Mouse (Mus musculus): ENCODE results near the gene Macrod2.
A peak's percentile ranks its signal among the peaks of the same experiment; 100 is the strongest.

The Macrod2 gene

DNA sequence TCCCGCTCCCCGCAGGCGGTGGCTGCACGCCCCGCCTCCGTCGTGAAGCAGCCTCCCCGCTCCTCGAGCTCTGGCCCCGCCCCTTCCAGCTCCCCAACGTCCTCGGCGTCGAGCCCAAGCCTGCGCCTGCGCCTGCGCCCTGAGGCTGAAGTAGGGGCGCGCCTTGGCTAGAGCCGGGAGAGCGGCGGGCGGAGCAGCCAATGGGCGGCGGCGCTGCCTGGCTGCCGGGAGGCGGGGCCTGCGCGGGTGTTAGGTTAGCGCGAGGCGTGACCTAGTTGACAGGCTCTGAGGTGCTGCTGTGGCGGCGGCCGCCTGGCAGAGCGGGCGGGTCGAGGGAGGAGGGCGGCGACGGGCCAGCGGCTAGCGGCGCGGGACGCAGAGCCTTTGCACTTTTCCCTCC, at the start of gene Macrod2:
Macrod2 (plus strand) TSS at position 131 of the 400 bp plus-strand sequence.
- DNase-seq (ENCODE audit: low read depth, low spot score) = peak; percentile 97

DNA sequence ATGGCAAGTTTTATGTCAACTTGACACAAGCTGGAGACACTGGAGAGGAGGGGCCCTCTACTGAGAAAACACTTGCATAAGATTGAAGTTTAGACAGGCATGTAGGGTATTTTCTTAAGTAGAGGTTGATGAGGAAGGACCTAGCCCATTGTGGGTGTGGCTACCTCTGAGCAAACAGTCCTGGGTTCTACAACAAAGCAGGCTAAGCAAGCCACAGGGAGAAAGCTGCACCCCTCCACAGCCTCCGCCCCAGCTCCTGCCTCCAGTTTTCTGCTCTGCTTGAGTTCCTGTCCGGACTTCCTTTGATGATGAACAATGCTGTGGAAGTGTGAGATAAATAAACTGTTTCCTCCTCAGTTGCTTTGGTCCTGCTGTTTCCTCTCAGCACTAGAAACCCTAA, 35.2 kb upstream of the Macrod2 start:
- peak; percentile 2 for DNase-seq (ENCODE audit: low read depth, low spot score)

DNA sequence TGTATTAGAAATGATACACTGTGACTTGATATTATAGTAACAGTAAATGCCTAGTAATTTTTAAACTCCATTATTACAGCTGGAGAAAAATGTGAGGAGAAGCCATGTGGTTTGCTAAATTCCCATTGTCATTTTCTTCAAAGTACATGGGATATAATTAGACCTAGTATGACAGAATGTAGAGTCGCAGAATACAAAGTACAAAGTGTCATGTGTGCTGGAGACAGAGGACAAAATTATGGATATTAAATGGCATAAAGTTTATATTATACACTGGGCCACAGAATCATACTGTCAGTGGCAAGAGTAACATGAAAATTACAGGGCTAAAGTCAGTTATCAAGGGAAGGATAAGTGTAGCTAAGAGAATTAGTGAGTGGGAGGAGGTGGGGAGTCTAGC, 30.3 kb upstream of the Macrod2 start:
- DNase-seq (ENCODE audit: low read depth, low spot score) = no peak

GRCm38 (mm10) chr2:140389525-140389924, 5.6 kb upstream of the Macrod2 start, which contains the start of gene Sel1l2:
Gene Sel1l2 (minus strand): TSS chr2:140389706.
- DNase-seq (ENCODE audit: low read depth, low spot score) = no peak

DNA sequence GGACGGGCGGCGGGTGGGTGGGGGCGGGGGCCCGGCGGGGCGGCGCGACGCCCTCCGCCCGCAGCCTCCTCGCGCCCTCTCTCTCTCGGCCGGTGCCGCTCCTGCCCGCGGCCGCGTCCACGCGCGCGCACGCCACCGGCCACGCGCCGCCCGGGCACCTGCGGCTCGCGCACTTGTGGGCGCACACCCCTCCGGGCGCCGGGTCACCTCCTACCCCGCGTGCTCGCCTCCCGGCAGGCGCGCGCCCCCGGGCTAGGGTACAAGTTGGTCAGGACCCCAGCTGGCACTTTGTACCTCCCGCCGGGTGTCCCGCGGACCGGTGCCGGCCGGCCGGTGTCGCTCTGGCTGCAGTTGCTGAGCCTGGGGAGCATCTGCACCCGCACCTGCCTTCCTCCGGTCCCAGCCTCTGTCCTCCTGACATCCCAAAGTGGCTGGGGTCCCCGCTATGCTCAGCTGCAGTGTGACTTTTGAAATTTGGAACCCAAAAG, 679 bp downstream of the Macrod2 start:
- peak; percentile 48 for DNase-seq (ENCODE audit: low read depth, low spot score)

DNA sequence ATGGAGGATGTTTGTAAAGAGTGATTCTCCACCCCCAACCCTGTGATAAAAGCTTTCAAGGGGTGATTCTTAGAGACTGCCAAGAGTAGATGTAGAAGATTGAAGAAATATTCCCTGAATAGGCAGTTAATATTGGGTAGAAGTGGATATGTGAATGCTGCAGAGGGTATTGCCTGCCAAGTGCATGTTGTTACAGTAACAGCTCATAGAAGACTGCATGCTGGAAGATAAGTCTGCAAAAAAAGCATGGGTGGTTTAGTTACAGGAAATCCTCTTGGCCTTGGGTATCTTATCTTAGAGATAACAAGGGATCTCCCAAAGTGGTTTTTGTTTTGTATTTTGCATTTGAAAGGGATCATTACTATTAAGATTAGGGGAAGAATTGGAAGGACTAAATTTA, 30.7 kb downstream of the Macrod2 start:
- no peak for DNase-seq (ENCODE audit: low read depth, low spot score)

GRCm38 (mm10) chr2:140427283-140427682, 32.2 kb downstream of the Macrod2 start:
- peak; percentile 59 for DNase-seq (ENCODE audit: low read depth, low spot score)

- DNase-seq (ENCODE audit: low read depth, low spot score) = no peak
Measured at GRCm38 (mm10) chr2:140439081-140439480, 44.0 kb downstream of the Macrod2 start.

DNA sequence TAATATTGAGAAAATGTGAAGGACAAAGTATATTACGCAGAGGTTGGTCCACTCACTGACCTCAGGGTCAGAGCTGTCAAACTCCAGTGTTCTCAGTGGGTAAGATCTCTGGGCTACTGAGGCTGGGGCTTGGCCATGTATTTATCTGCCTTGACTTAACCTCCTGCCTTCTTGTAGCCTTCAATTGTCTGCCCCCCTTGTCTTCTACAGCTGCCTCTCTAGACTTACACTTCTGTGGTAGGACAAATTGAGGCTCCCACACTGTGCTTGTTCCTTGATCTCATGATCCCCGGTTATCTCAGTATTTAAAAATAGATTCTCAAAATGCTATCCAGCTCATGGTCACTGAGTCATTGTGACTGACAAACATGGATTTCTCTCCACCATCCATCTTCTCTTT, 53.5 kb downstream of the Macrod2 start:
- DNase-seq (ENCODE audit: low read depth, low spot score) = no peak

DNA sequence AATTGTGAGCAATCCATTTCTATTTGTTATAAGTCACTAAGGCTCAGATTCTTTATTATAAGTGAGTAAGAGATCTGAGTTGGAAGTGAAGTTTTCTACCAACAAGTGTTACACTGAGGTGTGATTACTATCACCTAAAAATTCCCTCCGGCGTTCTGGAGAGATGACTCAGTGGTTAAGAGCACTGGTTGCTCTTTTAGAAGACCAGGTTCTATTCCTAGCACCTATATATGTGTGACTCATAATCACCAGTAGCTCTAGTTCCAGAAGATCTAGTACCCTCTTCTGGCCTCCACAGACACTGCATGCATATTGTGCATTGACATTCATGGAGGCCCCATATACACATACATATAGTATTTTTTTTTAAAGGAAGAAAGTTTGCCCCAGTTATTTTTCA, 80.7 kb downstream of the Macrod2 start:
- DNase-seq (ENCODE audit: low read depth, low spot score) = no peak

GRCm38 (mm10) chr2:140476891-140477290, 81.8 kb downstream of the Macrod2 start:
- DNase-seq (ENCODE audit: low read depth, low spot score) = no peak

DNA sequence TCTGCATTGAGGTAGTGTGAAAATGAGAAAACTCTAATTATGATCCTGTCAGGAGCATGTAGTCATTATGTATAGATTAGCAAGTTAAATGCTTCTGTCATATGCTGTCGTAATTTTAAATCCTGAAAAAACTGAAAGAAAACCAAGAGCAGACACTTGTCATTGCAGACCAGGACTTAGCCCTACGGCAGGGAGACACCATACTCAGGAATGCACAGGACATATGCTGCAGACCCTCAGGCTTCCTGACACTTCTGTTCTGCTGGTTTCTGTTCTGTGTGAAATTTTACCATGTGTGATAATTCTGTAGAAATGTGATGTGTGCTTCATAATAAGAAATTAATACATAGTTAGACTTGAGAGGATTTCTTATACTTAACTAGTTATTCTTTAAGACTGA, 87.5 kb downstream of the Macrod2 start:
- no peak for DNase-seq (ENCODE audit: low read depth, low spot score)

GRCm38 (mm10) chr2:140497688-140498087, 102.6 kb downstream of the Macrod2 start:
- DNase-seq (ENCODE audit: low read depth, low spot score) = no peak

- peak; percentile 46 for DNase-seq (ENCODE audit: low read depth, low spot score)
Measured at GRCm38 (mm10) chr2:140500951-140501350, 105.8 kb downstream of the Macrod2 start.

DNA sequence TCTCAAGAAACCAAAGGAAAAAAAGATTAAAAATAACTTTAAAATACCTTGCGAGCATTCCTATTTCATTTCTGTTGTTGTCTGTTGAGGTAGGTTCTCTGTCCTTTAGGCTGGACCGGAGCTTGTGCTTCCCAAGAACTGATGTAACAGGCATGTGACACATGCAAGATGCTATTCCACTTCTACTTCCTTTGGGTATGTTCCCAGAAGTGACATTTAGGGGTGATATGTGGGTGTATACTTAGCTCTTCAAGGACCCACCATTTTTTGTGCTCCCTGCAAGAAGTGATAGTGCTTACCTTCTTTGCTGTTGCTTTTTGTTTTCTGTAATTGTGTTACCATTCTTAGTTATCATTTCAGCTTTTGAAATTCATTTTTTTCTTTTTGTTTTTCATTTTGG, 126.4 kb downstream of the Macrod2 start:
- DNase-seq (ENCODE audit: low read depth, low spot score) = no peak

DNA sequence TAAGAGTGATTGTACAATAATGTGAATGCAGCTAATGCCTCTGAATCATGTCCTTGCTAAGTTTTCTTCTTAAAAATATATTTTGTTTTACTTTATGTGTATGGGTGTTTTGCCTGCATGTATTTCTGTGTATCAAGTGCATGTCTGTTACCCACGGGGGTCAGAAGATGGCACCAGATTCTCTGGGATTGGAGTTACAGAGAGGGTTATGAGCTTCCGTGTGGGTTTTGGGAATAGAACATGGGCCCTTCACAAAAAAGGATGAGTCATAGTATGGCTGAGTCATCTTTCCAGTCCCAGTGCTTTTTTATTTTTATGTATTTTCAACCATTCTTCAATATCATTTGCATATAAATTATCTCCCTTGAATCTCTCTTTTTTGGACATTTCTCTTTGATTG, 135.1 kb downstream of the Macrod2 start:
- DNase-seq (ENCODE audit: low read depth, low spot score) = no peak

DNA sequence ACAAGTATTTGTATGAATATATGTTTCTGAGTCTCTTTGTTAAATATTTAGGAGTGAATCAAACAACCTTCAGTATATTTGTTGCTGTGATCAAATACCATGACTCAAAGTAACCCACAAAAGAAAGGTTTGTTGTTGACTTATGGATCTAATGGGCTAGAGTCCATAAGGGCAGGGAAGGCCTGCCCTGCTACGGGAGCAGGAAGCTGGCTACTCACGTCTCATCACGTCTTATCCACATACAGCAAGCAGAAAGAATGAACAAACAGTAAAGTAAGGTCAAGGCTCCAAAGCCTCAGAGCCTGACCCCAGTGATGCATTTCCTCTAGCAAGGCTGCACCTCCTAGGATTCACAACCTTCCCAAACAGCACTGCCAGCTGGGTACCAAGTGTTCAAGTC, 136.9 kb downstream of the Macrod2 start:
- no peak for DNase-seq (ENCODE audit: low read depth, low spot score)

GRCm38 (mm10) chr2:140532859-140533519, 137.9 kb downstream of the Macrod2 start:
- DNase-seq (ENCODE audit: low read depth, low spot score) = no peak

GRCm38 (mm10) chr2:140533621-140534020, 138.5 kb downstream of the Macrod2 start:
- no peak for DNase-seq (ENCODE audit: low read depth, low spot score)

GRCm38 (mm10) chr2:140534583-140534982, 139.5 kb downstream of the Macrod2 start:
- DNase-seq (ENCODE audit: low read depth, low spot score) = no peak

DNA sequence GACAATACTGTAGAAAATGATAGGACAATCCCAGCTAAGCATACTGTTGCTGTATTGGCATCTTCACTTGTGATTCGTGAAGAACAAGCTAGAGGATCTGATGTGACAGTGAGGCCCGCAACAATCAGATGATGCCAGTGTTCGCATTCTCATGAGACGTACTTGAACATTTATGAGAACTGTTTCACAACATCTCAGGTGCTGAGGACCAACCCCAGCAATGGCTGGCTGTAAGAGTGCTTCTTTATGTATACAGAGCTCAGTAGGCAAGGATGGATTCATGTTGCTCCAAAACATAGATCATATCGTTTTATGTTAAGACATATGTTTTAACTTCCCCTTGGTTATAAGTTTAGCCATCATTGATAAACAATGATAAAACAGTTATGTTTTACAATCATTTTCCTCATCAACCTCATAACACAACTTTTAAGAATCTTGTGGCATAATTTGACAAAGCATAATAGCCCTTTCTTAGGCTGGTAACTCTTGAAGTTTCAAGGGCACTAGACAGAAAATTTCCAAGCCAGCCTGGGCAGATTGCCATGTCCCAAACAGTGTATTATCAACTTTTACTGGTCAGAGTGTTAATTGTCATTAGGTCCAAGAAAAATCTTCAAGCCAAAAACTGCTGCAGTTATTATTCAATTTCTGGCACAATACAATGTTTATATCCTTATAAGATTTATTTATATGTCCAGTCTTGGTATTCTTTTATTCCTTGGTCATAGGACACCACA, 140.9 kb downstream of the Macrod2 start:
- DNase-seq (ENCODE audit: low read depth, low spot score) = no peak

DNA sequence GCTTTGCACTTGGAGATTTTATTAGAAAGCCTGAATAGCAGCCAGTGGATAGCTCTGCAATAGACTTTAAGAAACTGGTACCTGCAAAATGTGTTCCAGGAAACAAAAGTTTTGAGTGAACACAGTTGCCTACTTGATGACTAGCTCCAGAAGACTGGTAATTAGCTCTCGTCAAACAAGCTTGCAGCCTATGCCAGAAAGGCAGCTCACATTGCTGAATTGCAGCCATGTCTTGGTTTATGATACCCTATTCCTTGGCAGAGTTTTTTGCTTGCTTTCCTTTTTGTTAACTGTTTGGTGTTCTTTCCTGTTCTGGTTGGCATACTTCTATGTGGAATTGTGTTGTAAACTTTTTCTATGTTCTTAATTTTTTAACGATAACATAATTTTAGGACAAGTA, 154.2 kb downstream of the Macrod2 start:
- DNase-seq (ENCODE audit: low read depth, low spot score) = no peak

DNA sequence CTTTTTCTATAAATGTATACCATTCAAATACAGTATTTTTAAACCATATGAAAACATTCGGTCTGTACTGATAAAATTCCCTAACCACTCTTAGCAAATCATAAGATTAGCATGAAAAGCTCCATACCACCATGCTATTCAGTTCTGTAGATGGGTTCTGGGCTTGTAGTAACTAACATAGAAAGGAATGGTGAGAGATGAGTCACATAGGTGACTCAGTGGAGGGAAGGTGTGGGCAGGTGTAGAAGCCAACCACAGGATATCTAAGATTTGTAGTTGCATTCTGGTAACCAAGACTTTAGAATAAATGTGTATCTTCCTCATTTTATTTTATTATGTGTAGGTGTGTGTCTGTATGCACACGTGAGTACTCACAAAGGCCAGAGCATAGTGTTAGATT, 166.3 kb downstream of the Macrod2 start:
- no peak for DNase-seq (ENCODE audit: low read depth, low spot score)

All from mesoderm, embryonic 11.5 days (tissue).